8 mouse cellular contexts compared by ENCODE assay signal in the genomic region with DNA sequence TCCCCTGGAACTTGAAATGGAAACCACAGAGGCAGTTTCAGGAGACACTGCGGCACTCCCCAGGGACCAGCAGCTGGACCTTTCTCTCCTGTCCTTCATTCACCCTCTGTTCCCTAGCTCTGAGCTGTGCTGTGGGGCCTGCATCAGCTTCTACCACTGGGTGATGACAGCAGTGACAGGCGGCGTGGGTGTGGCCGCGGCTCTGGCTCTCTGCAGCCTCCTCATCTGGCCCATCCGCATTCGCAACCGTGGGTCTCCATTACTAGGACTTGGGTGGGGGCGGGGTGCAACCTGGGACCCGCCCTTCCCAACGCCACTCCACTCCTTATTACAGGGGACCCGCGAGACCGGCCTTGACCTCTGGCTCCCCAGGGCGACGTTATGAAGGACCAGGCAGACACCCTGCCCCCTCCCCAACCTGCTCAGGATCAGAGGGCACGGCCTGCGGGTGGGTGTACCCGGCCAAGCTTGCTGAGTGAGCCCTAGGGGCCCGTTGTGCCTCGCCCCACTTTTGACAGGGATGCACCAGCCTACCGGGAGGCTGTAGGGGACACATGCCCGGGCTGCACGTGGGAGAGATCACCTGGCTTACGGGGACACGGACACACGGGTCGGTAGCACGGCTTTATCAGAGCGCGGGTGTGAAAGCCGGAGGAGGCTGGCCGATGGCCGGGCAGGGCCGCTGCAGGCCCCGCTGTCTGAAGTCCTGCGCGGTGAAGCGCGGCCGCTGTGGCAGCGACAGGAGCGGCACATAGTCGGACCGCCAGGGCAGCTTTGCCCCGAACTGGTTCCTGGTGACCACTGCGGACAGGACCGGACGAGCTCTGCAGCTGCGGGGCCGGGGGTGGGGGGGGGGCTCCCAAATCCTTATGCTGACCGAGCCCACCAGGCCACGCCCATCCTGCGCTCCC. TPM values are rescaled to one million over a fixed set of nuclear protein-coding genes. Genes with fewer than 3 reads are reported as not detected.
DNase-seq lines count a peak whose midpoint lies in the region; ATAC-seq lines count a peak whose summit lies in the region.

No protein-coding gene starts in this region.

- peaks cover 100% of the 10 kb centered on the region for H3K4me1 ChIP-seq in erythroblast, embryonic 14.5 days (ENCODE audit: control insufficient read depth)
- H3K4me1 ChIP-seq in forebrain, embryonic 14.5 days (ENCODE audit: control insufficient read depth, insufficient read depth, low read length): peaks cover 16% of the 10 kb centered on the region
- peaks cover 66% of the 10 kb centered on the region for H3K4me1 ChIP-seq in intestine, embryonic 16.5 days (ENCODE audit: control insufficient read depth, insufficient read depth, low read length)
- H3K4me1 ChIP-seq in midbrain, embryonic 15.5 days: peaks cover 33% of the 10 kb centered on the region

- peak overlapping the region; percentile 57 for H3K4me3 ChIP-seq in erythroblast, embryonic 14.5 days (replicated peaks)
- peak overlapping the region; percentile 18; the same call in 1 of the 2 replicates for H3K4me3 ChIP-seq in forebrain, embryonic 14.5 days (ENCODE audit: low read depth, low read length)
- H3K4me3 ChIP-seq in intestine, embryonic 16.5 days (ENCODE audit: low read length): peak overlapping the region; percentile 38
- peak overlapping the region; percentile 17 for H3K4me3 ChIP-seq in midbrain, embryonic 15.5 days

- H3K4me2 ChIP-seq in forebrain, embryonic 14.5 days (ENCODE audit: low read length): peak overlapping the region; percentile 47
- H3K4me2 ChIP-seq in intestine, embryonic 16.5 days (ENCODE audit: low read depth, low read length): peak overlapping the region; percentile 44
- H3K4me2 ChIP-seq in midbrain, embryonic 15.5 days: peak overlapping the region; percentile 45

- H3K27ac ChIP-seq in forebrain, embryonic 14.5 days (ENCODE audit: low read depth, low read length): no peak overlapping the region
- no peak overlapping the region; the same call in 1 of the 2 replicates for H3K27ac ChIP-seq in intestine, embryonic 16.5 days (ENCODE audit: low read length)
- no peak overlapping the region for H3K27ac ChIP-seq in midbrain, embryonic 15.5 days

- intact Hi-C loops in left cerebral cortex, postnatal 4 days (cut with DNase I): no loop called here

- H3K27me3 ChIP-seq in erythroblast, embryonic 14.5 days (ENCODE audit: control insufficient read depth): no peaks in the 10 kb centered on the region; the same call in 1 of the 2 replicates
- H3K27me3 ChIP-seq in forebrain, embryonic 14.5 days (replicated peaks; ENCODE audit: control insufficient read depth, insufficient read depth, low read length): peaks cover 27% of the 10 kb centered on the region
- H3K27me3 ChIP-seq in intestine, embryonic 16.5 days (replicated peaks; ENCODE audit: control insufficient read depth, insufficient read depth, low read length): peaks cover 4% of the 10 kb centered on the region; the same call in 1 of the 2 replicates
- peaks cover 13% of the 10 kb centered on the region for H3K27me3 ChIP-seq in midbrain, embryonic 15.5 days (replicated peaks)

- ATAC-seq in erythroblast, adult 5-6 weeks (replicated peaks; ENCODE audit: low FRiP score, poor library complexity, severe bottlenecking): no peak
- ATAC-seq in forebrain, embryonic 14.5 days: no peak
- no peak for ATAC-seq in intestine, embryonic 16.5 days
- no peak for ATAC-seq in midbrain, embryonic 15.5 days (replicated peaks)
- no peak for ATAC-seq in megakaryocyte progenitor cell, adult 5-6 weeks (replicated peaks; ENCODE audit: poor library complexity)

- no peak for DNase-seq in forebrain, embryonic 14.5 days (ENCODE audit: low spot score)
- DNase-seq in left cerebral cortex, postnatal 4 days: no peak
- DNase-seq in cerebellum, adult 11-12 months: no peak

- peaks cover 2% of the 10 kb centered on the region; the same call in 1 of the 2 replicates for H3K9me3 ChIP-seq in erythroblast, embryonic 14.5 days (ENCODE audit: control insufficient read depth, low read length)
- H3K9me3 ChIP-seq in forebrain, embryonic 14.5 days (replicated peaks; ENCODE audit: control insufficient read depth, low read length): no peaks in the 10 kb centered on the region
- H3K9me3 ChIP-seq in intestine, embryonic 16.5 days (ENCODE audit: control insufficient read depth, low read length): no peaks in the 10 kb centered on the region
- no peaks in the 10 kb centered on the region for H3K9me3 ChIP-seq in midbrain, embryonic 15.5 days

- H3K36me3 ChIP-seq in erythroblast, embryonic 14.5 days (ENCODE audit: control insufficient read depth): peaks cover 99% of the 10 kb centered on the region
- peaks cover 31% of the 10 kb centered on the region for H3K36me3 ChIP-seq in forebrain, embryonic 14.5 days (ENCODE audit: control insufficient read depth, insufficient read depth, low read length)
- peaks cover 34% of the 10 kb centered on the region for H3K36me3 ChIP-seq in intestine, embryonic 16.5 days (ENCODE audit: control insufficient read depth, insufficient read depth, low read length)
- peaks cover 17% of the 10 kb centered on the region for H3K36me3 ChIP-seq in midbrain, embryonic 15.5 days (replicated peaks)

- 12% methylated on average over 53 of the region's 54 CpGs for WGBS in forebrain, embryonic 14.5 days
- WGBS in intestine, embryonic 16.5 days: 15% methylated on average over 54 of the region's 54 CpGs
- 16% methylated on average over 54 of the region's 54 CpGs for WGBS in midbrain, embryonic 15.5 days

- peak overlapping the region; percentile 52 for H3K9ac ChIP-seq in forebrain, embryonic 14.5 days (ENCODE audit: low read length)
- peak overlapping the region; percentile 61 for H3K9ac ChIP-seq in intestine, embryonic 16.5 days (ENCODE audit: low read depth, low read length)
- peak overlapping the region; percentile 19 for H3K9ac ChIP-seq in midbrain, embryonic 15.5 days

RNA-seq across cellular contexts. Expression of a gene that starts 1.9 kb away (rescaled TPM):
- polyA plus RNA-seq in erythroblast, embryonic 14.5 days (2012): 3.2 and 5.6 TPM in 2 replicates
- 15.6 and 27.0 TPM in 2 replicates for total RNA-seq in erythroblast, adult 5-6 weeks (2015; ENCODE audit: low replicate concordance)
- total RNA-seq in erythroblast, adult 5-6 weeks (2017; ENCODE audit: low replicate concordance): 35.7 and 41.5 TPM in 2 replicates
- 0.33 TPM in 1 of 2 replicates, not detected in the other for polyA plus RNA-seq in forebrain, embryonic 14.5 days (2014; fragmentation: Nextera tagmentation; extraction: Ambion mirVana)
- polyA plus RNA-seq in intestine, embryonic 16.5 days (2015; fragmentation: Nextera tagmentation; extraction: Ambion mirVana): 1.4 and 2.7 TPM in 2 replicates
- 1.1 TPM in 2 replicates for polyA plus RNA-seq in midbrain, embryonic 15.5 days (2015; fragmentation: Nextera tagmentation; extraction: Ambion mirVana)
- 1 to 10 TPM; 1.3 to 1.4 TPM for total RNA-seq in left cerebral cortex, postnatal 4 days (2021)
- total RNA-seq in megakaryocyte progenitor cell, adult 5-6 weeks (2015): 0.59 and 0.99 TPM in 2 replicates
- total RNA-seq in megakaryocyte progenitor cell, adult 5-6 weeks (2017): 0.92 and 2.2 TPM in 2 replicates

RNA-seq across cellular contexts. Expression of a gene that starts 6.4 kb away (rescaled TPM):
- polyA plus RNA-seq in erythroblast, embryonic 14.5 days (2012): 6.7 and 7.2 TPM in 2 replicates
- 1.9 and 2.5 TPM in 2 replicates for total RNA-seq in erythroblast, adult 5-6 weeks (2015; ENCODE audit: low replicate concordance)
- 8.7 and 10.6 TPM in 2 replicates for total RNA-seq in erythroblast, adult 5-6 weeks (2017; ENCODE audit: low replicate concordance)
- polyA plus RNA-seq in forebrain, embryonic 14.5 days (2014; fragmentation: Nextera tagmentation; extraction: Ambion mirVana): 4.1 and 4.9 TPM in 2 replicates
- 21.6 and 32.4 TPM in 2 replicates for polyA plus RNA-seq in intestine, embryonic 16.5 days (2015; fragmentation: Nextera tagmentation; extraction: Ambion mirVana)
- polyA plus RNA-seq in midbrain, embryonic 15.5 days (2015; fragmentation: Nextera tagmentation; extraction: Ambion mirVana): 19.7 and 22.5 TPM in 2 replicates
- total RNA-seq in left cerebral cortex, postnatal 4 days (2021): 10 to 100 TPM; 29.6 to 29.7 TPM
- total RNA-seq in megakaryocyte progenitor cell, adult 5-6 weeks (2015): 6.7 and 7.0 TPM in 2 replicates
- total RNA-seq in megakaryocyte progenitor cell, adult 5-6 weeks (2017): 12.1 and 12.6 TPM in 2 replicates

RNA-seq across cellular contexts. Expression of a gene that starts 13.4 kb away (rescaled TPM):
- 52.7 and 55.8 TPM in 2 replicates for polyA plus RNA-seq in erythroblast, embryonic 14.5 days (2012)
- total RNA-seq in erythroblast, adult 5-6 weeks (2015; ENCODE audit: low replicate concordance): 9.2 and 14.6 TPM in 2 replicates
- total RNA-seq in erythroblast, adult 5-6 weeks (2017; ENCODE audit: low replicate concordance): 14.1 and 30.2 TPM in 2 replicates
- polyA plus RNA-seq in forebrain, embryonic 14.5 days (2014; fragmentation: Nextera tagmentation; extraction: Ambion mirVana): 42.5 and 44.4 TPM in 2 replicates
- polyA plus RNA-seq in intestine, embryonic 16.5 days (2015; fragmentation: Nextera tagmentation; extraction: Ambion mirVana): 69.0 and 71.4 TPM in 2 replicates
- polyA plus RNA-seq in midbrain, embryonic 15.5 days (2015; fragmentation: Nextera tagmentation; extraction: Ambion mirVana): 26.6 and 29.9 TPM in 2 replicates
- 10 to 100 TPM; 23.5 to 26.8 TPM for total RNA-seq in left cerebral cortex, postnatal 4 days (2021)
- total RNA-seq in megakaryocyte progenitor cell, adult 5-6 weeks (2015): 24.5 and 29.0 TPM in 2 replicates
- 22.2 and 32.3 TPM in 2 replicates for total RNA-seq in megakaryocyte progenitor cell, adult 5-6 weeks (2017)

RNA-seq across cellular contexts. Expression of a gene that starts 14.6 kb away (rescaled TPM):
- 62.5 and 67.4 TPM in 2 replicates for polyA plus RNA-seq in erythroblast, embryonic 14.5 days (2012)
- 286 and 325 TPM in 2 replicates for total RNA-seq in erythroblast, adult 5-6 weeks (2015; ENCODE audit: low replicate concordance)
- 463 and 486 TPM in 2 replicates for total RNA-seq in erythroblast, adult 5-6 weeks (2017; ENCODE audit: low replicate concordance)
- 101 and 109 TPM in 2 replicates for polyA plus RNA-seq in forebrain, embryonic 14.5 days (2014; fragmentation: Nextera tagmentation; extraction: Ambion mirVana)
- polyA plus RNA-seq in intestine, embryonic 16.5 days (2015; fragmentation: Nextera tagmentation; extraction: Ambion mirVana): 73.2 and 78.7 TPM in 2 replicates
- polyA plus RNA-seq in midbrain, embryonic 15.5 days (2015; fragmentation: Nextera tagmentation; extraction: Ambion mirVana): 153 and 159 TPM in 2 replicates
- 100 to 1,000 TPM; 109 to 112 TPM for total RNA-seq in left cerebral cortex, postnatal 4 days (2021)
- total RNA-seq in megakaryocyte progenitor cell, adult 5-6 weeks (2015): 17.1 and 21.7 TPM in 2 replicates
- 17.3 and 17.8 TPM in 2 replicates for total RNA-seq in megakaryocyte progenitor cell, adult 5-6 weeks (2017)

RNA-seq across cellular contexts. Expression of a gene that starts 20.5 kb away (rescaled TPM):
- 29.2 and 34.1 TPM in 2 replicates for polyA plus RNA-seq in erythroblast, embryonic 14.5 days (2012)
- 10.4 and 11.7 TPM in 2 replicates for total RNA-seq in erythroblast, adult 5-6 weeks (2015; ENCODE audit: low replicate concordance)
- 32.5 and 33.7 TPM in 2 replicates for total RNA-seq in erythroblast, adult 5-6 weeks (2017; ENCODE audit: low replicate concordance)
- polyA plus RNA-seq in forebrain, embryonic 14.5 days (2014; fragmentation: Nextera tagmentation; extraction: Ambion mirVana): 78.7 and 78.8 TPM in 2 replicates
- polyA plus RNA-seq in intestine, embryonic 16.5 days (2015; fragmentation: Nextera tagmentation; extraction: Ambion mirVana): 102 and 109 TPM in 2 replicates
- polyA plus RNA-seq in midbrain, embryonic 15.5 days (2015; fragmentation: Nextera tagmentation; extraction: Ambion mirVana): 90.4 and 92.6 TPM in 2 replicates
- total RNA-seq in left cerebral cortex, postnatal 4 days (2021): 10 to 100 TPM; 58.8 to 61.5 TPM
- 9.3 and 13.7 TPM in 2 replicates for total RNA-seq in megakaryocyte progenitor cell, adult 5-6 weeks (2015)
- 36.5 and 52.5 TPM in 2 replicates for total RNA-seq in megakaryocyte progenitor cell, adult 5-6 weeks (2017)
